ENCODE assay signal across 1 mouse cellular context in the genomic region with DNA sequence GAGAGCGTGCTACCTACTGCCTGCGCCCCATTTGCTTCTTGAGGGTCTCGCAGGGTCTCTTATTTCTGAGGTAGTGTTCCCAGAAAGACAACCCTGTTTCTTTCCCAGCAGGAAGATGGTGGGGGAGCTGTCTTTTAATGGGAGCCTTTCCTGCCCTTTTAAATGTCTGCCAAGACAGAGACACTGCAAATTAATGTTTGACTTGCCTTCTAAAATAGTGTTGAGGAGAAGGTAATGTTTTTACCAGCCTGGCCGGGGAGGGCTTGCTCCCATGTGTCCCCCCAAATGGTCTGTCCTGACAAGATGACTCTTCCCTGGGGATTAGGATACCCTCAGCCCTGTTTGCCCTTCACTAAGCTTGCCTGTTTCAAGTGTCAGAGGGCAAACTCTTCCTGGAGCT.
TF ChIP-seq lines count a peak whose summit lies in the region.

No protein-coding gene starts in this region.

TF ChIP-seq in CH12.LX, 34 proteins besides CTCF, POLR2A, EP300 and RAD21 (continued from another document):
- TF ChIP-seq USF2 (conservative IDR thresholded peaks at IDR 0.05; ENCODE audit: low read depth, low read length): no peak
- no peak for TF ChIP-seq ZC3H11A (IDR thresholded peaks at IDR 0.05; ENCODE audit: low read depth, low read length)
- no peak for TF ChIP-seq CHD2 (IDR thresholded peaks at IDR 0.05; ENCODE audit: low read length)
